Mouse (Mus musculus) liver, embryonic 16.5 days (tissue): ENCODE results near the gene Tprn. TPM values are rescaled to one million over a fixed set of nuclear protein-coding genes. Genes with fewer than 3 reads are reported as not detected.

ENCODE experiments used
- polyA plus RNA-seq: library from polyadenylated mRNA; unstranded; fragments of >200 nt; fragmentation: Nextera tagmentation; extraction: Ambion mirVana; gene quantifications from 2 replicates; pipeline ENCODE4 v1.2.1, GENCODE M21; 2015

Gene Tprn
- polyA plus RNA-seq, 1 experiment from 2014 or later = 4.7 TPM

Other genes with a start within 250 kb of the Tprn start
- 9.5 and 10.8 TPM in 2 replicates for gene Nsmf, start 208.3 kb upstream of the Tprn start, polyA plus RNA-seq
- 5.3 and 8.0 TPM in 2 replicates for gene Entpd8, start 182.3 kb upstream of the Tprn start, polyA plus RNA-seq
- gene Noxa1, start 167.5 kb upstream of the Tprn start, polyA plus RNA-seq = 0.82 and 0.85 TPM in 2 replicates
- 1.1 and 1.3 TPM in 2 replicates for gene Nrarp, start 81.9 kb upstream of the Tprn start, polyA plus RNA-seq
- gene Tor4a, start 65.7 kb upstream of the Tprn start, polyA plus RNA-seq = 6.5 and 6.6 TPM in 2 replicates
- gene Nelfb, start 51.1 kb upstream of the Tprn start, polyA plus RNA-seq = 33.9 and 34.9 TPM in 2 replicates
- gene Stpg3, start 48.0 kb upstream of the Tprn start, polyA plus RNA-seq = not detected in 2 replicates
- not detected in 2 replicates for gene Fam166a, start 43.9 kb upstream of the Tprn start, polyA plus RNA-seq
- gene Tubb4b, start 37.9 kb upstream of the Tprn start, polyA plus RNA-seq = 590 and 624 TPM in 2 replicates
- gene Slc34a3, start 28.3 kb upstream of the Tprn start, polyA plus RNA-seq = 0.08 TPM in 1 of 2 replicates, not detected in the other
- not detected in 2 replicates for gene Rnf224, start 25.8 kb upstream of the Tprn start, polyA plus RNA-seq
- 0.77 TPM in 1 of 2 replicates, not detected in the other for gene Rnf208, start 20.4 kb upstream of the Tprn start, polyA plus RNA-seq
- gene Cysrt1, start 20.2 kb upstream of the Tprn start, polyA plus RNA-seq = not detected in 2 replicates
- 1.4 and 1.8 TPM in 2 replicates for gene AL732309.1, start 15.8 kb upstream of the Tprn start, polyA plus RNA-seq
- gene Tmem203, start 7.2 kb upstream of the Tprn start, polyA plus RNA-seq = 10.9 and 12.0 TPM in 2 replicates
- 94.7 and 111 TPM in 2 replicates for gene Ssna1, start 9.8 kb downstream of the Tprn start, polyA plus RNA-seq
- 40.1 and 40.5 TPM in 2 replicates for gene Anapc2, start 9.9 kb downstream of the Tprn start, polyA plus RNA-seq
- gene Tmem210, start 25.5 kb downstream of the Tprn start, polyA plus RNA-seq = not detected in 2 replicates
- gene Lrrc26, start 27.3 kb downstream of the Tprn start, polyA plus RNA-seq = not detected in 2 replicates
- gene Grin1, start 56.6 kb downstream of the Tprn start, polyA plus RNA-seq = 0.02 TPM in 1 of 2 replicates, not detected in the other
- gene Man1b1, start 69.7 kb downstream of the Tprn start, polyA plus RNA-seq = 15.3 and 17.2 TPM in 2 replicates
- gene Dpp7, start 93.7 kb downstream of the Tprn start, polyA plus RNA-seq = 10.8 and 11.5 TPM in 2 replicates
- 12.6 and 14.0 TPM in 2 replicates for gene Uap1l1, start 103.1 kb downstream of the Tprn start, polyA plus RNA-seq
- 14.7 and 16.2 TPM in 2 replicates for gene Sapcd2, start 109.7 kb downstream of the Tprn start, polyA plus RNA-seq
- 0.54 and 1.0 TPM in 2 replicates for gene Entpd2, start 133.3 kb downstream of the Tprn start, polyA plus RNA-seq
- gene Npdc1, start 136.7 kb downstream of the Tprn start, polyA plus RNA-seq = 4.7 and 4.8 TPM in 2 replicates
- 0.96 and 1.2 TPM in 2 replicates for gene Fut7, start 160.6 kb downstream of the Tprn start, polyA plus RNA-seq
- 1.3 and 1.8 TPM in 2 replicates for gene Abca2, start 166.1 kb downstream of the Tprn start, polyA plus RNA-seq
- 0.54 and 0.63 TPM in 2 replicates for gene Clic3, start 194.2 kb downstream of the Tprn start, polyA plus RNA-seq
- 10.1 TPM in 2 replicates for gene Paxx, start 198.5 kb downstream of the Tprn start, polyA plus RNA-seq
- 0.35 and 0.71 TPM in 2 replicates for gene Ptgds, start 207.4 kb downstream of the Tprn start, polyA plus RNA-seq
- not detected in 2 replicates for gene Lcn12, start 231.3 kb downstream of the Tprn start, polyA plus RNA-seq
- gene Fbxw5, start 238.1 kb downstream of the Tprn start, polyA plus RNA-seq = 23.8 and 24.7 TPM in 2 replicates
- 90.7 and 105 TPM in 2 replicates for gene C8g, start 239.1 kb downstream of the Tprn start, polyA plus RNA-seq